Mouse (Mus musculus) megakaryocyte, embryonic 14.5 days (primary cell): ENCODE measurements around the gene Pcgf5. TPM values are rescaled to one million over a fixed set of nuclear protein-coding genes. Genes with fewer than 3 reads are reported as not detected.
A peak's percentile ranks its signal among the peaks of the same experiment; 100 is the strongest.

Experiments used
- H3K27me3 ChIP-seq: replicated peaks from 2 replicates; pipeline ENCODE3; 2012; ENCODE audit warnings: inconsistent platforms
- H3K36me3 ChIP-seq: replicated peaks from 2 replicates; pipeline ENCODE3; 2012; ENCODE audit warnings: low read length, inconsistent platforms, mixed read lengths
- H3K4me1 ChIP-seq: 2 replicates; pipeline ENCODE4 v1.6.1; 2012; ENCODE audit warnings: inconsistent platforms
- H3K4me3 ChIP-seq: replicated peaks from 2 replicates; pipeline ENCODE3; 2012; ENCODE audit warnings: moderate library complexity, mild to moderate bottlenecking, inconsistent platforms
- H3K9me3 ChIP-seq: 2 replicates; pipeline ENCODE4 v1.6.1; 2012; ENCODE audit warnings: inconsistent platforms
- FLI1 ChIP-seq: IDR thresholded peaks from 2 replicates; pipeline ENCODE4 v1.6.1; 2012; ENCODE audit warnings: low read length, inconsistent platforms, mixed read lengths
- GATA1 ChIP-seq: IDR thresholded peaks from 3 replicates; pipeline ENCODE4 v1.6.1; 2012; ENCODE audit warnings: mixed read lengths, low read length, inconsistent platforms, borderline replicate concordance
- polyA plus RNA-seq: library from polyadenylated mRNA; stranded (reverse); fragments of >175 nt; gene quantifications from 2 replicates; pipeline ENCODE4 v1.2.3, GENCODE M21; 2012; ENCODE audit warnings: low replicate concordance; ENCODE audit not compliant: insufficient read depth

Gene Pcgf5
- polyA plus RNA-seq, 1 experiment = 1.6 TPM

GRCm38 (mm10) chr19:36471325-36471724 is 123.2 kb downstream of the Pcgf5 start:
- Histone ChIP-seq H3K36me3 (no peaks in the 10 kb centered on the region), H3K9me3 (no peaks in the 10 kb centered on the region)
- TF ChIP-seq FLI1 = no peak

GRCm38 (mm10) chr19:36476596-36476995 is 128.5 kb downstream of the Pcgf5 start:
- no peaks in the 10 kb centered on the region for H3K9me3 ChIP-seq
- no peaks in the 10 kb centered on the region for H3K36me3 ChIP-seq
- H3K4me3 ChIP-seq = no peak overlapping the region
- TF ChIP-seq GATA1 (no peak), FLI1 (no peak)
- H3K4me1 ChIP-seq = peaks cover 8% of the 10 kb centered on the region
- no peaks in the 10 kb centered on the region for H3K27me3 ChIP-seq

More at GRCm38 (mm10) chr19:36471325-36471724, 123.2 kb downstream of the Pcgf5 start:
- no peak overlapping the region for H3K4me3 ChIP-seq
- H3K4me1 ChIP-seq = peaks cover 7% of the 10 kb centered on the region
- H3K27me3 ChIP-seq = peaks cover 2% of the 10 kb centered on the region

DNA sequence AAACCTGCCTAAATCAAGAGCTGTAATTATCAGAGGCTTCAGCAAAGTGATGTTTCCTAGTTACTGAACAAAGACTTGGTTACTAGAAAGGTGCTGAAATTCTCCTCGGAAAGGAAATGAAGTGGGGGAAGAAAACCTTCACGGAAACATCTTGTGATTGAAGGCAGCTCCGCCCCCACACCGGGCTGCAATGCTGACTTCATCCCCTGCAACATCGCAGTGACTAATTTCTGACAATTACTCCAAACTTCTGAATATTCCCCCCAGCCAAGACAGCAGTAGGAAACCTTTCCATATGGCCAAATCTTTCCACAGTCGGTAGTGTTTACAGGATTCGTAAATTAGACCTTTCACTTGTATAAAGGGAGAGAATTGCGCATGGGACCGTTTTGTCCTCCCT is 129.0 kb downstream of the Pcgf5 start:
- no peaks in the 10 kb centered on the region for H3K9me3 ChIP-seq
- H3K4me1 ChIP-seq = peaks cover 8% of the 10 kb centered on the region
- no peaks in the 10 kb centered on the region for H3K27me3 ChIP-seq
- TF ChIP-seq FLI1 (no peak), GATA1 (no peak)
- H3K4me3 ChIP-seq = no peak overlapping the region
- H3K36me3 ChIP-seq = no peaks in the 10 kb centered on the region

DNA sequence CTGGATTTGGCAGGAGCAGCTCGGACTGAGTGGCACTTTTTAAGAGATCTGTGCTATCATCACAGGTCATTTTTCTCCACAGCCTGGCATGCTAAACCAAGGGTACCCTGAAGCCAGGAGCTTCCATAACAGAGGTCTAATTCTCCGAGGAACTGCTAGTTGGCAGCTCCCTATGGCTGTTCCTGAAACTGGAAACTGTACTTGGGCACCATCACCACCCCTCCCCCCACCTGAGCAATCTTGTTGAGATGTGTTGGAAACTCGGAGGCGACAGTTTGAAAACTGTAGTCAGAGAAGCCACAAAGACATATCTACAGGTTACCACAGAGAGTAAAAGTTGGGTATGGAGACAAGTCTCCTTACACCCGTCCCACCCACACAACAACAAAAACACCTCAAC is 129.6 kb downstream of the Pcgf5 start:
- peak overlapping the region; percentile 38 for H3K4me3 ChIP-seq
- peaks cover 8% of the 10 kb centered on the region for H3K4me1 ChIP-seq
- H3K9me3 ChIP-seq = no peaks in the 10 kb centered on the region
- H3K36me3 ChIP-seq = no peaks in the 10 kb centered on the region
- no peak for TF ChIP-seq FLI1
- TF ChIP-seq GATA1 = no peak
- no peaks in the 10 kb centered on the region for H3K27me3 ChIP-seq

- Histone ChIP-seq H3K4me3 (no peak overlapping the region), H3K9me3 (peaks cover 21% of the 10 kb centered on the region), H3K4me1 (peaks cover 9% of the 10 kb centered on the region), H3K27me3 (peaks cover 4% of the 10 kb centered on the region), H3K36me3 (no peaks in the 10 kb centered on the region)
- TF ChIP-seq FLI1 = no peak
- no peak for TF ChIP-seq GATA1
Measured at GRCm38 (mm10) chr19:36490911-36491310, 142.8 kb downstream of the Pcgf5 start.

GRCm38 (mm10) chr19:36495555-36495954 is 147.4 kb downstream of the Pcgf5 start:
- Histone ChIP-seq H3K9me3 (peaks cover 11% of the 10 kb centered on the region), H3K4me1 (peaks cover 22% of the 10 kb centered on the region)
- TF ChIP-seq FLI1 (no peak), GATA1 (no peak)

DNA sequence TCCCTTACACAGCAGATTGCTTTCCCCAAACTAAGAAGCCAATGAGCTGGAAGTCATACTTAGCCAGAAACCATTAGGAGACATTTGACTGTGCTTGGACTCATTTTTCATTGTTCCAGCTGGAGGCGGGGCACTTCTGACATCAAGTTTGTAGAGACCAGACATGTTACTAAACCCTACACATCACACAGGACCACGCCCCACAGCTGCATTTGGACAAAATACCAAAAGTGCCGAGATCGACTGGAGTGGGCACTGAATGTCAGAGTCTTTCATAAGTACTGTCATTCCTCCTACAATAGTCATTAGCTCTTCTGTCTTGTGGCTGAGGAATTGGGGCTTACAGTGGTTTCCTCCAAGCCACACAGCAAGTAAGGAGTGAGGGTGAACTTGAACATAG is 148.4 kb downstream of the Pcgf5 start:
- no peak for TF ChIP-seq GATA1
- TF ChIP-seq FLI1 = no peak
- peaks cover 7% of the 10 kb centered on the region for H3K9me3 ChIP-seq
- no peak overlapping the region for H3K4me3 ChIP-seq
- peaks cover 9% of the 10 kb centered on the region for H3K27me3 ChIP-seq
- peaks cover 22% of the 10 kb centered on the region for H3K4me1 ChIP-seq
- H3K36me3 ChIP-seq = no peaks in the 10 kb centered on the region

More at GRCm38 (mm10) chr19:36495555-36495954, 147.4 kb downstream of the Pcgf5 start:
- Histone ChIP-seq H3K36me3 (no peaks in the 10 kb centered on the region), H3K4me3 (no peak overlapping the region), H3K27me3 (peaks cover 13% of the 10 kb centered on the region)

GRCm38 (mm10) chr19:36497067-36497466 is 149.0 kb downstream of the Pcgf5 start:
- Histone ChIP-seq H3K36me3 (no peaks in the 10 kb centered on the region), H3K4me1 (peaks cover 22% of the 10 kb centered on the region), H3K9me3 (peaks cover 7% of the 10 kb centered on the region), H3K27me3 (peaks cover 9% of the 10 kb centered on the region), H3K4me3 (no peak overlapping the region)
- no peak for TF ChIP-seq GATA1
- no peak for TF ChIP-seq FLI1

GRCm38 (mm10) chr19:36497744-36498143 is 149.6 kb downstream of the Pcgf5 start:
- H3K27me3 ChIP-seq = peaks cover 9% of the 10 kb centered on the region
- H3K9me3 ChIP-seq = peaks cover 2% of the 10 kb centered on the region
- H3K4me3 ChIP-seq = no peak overlapping the region
- TF ChIP-seq FLI1 = no peak
- no peaks in the 10 kb centered on the region for H3K36me3 ChIP-seq
- H3K4me1 ChIP-seq = peaks cover 22% of the 10 kb centered on the region

DNA sequence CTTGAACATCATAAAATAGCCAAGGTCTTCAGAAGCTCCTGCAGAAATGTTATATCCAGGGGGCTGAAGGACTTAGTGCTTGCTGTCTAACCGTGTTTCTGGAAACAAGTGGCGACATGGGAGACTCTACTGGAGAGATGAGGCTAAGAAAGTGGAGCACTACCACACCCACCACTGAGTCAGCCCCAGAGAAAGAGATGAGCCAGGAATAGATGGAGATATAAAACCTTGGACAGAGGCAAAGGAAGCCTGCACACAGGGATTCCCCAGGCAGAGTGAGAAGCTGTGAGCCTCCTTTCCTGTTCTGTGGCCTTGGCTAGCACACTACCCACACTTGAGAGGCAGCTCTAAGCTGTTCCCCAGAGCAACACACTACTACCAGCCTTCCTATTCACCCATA is 156.6 kb downstream of the Pcgf5 start:
- H3K9me3 ChIP-seq = no peaks in the 10 kb centered on the region
- H3K36me3 ChIP-seq = no peaks in the 10 kb centered on the region
- no peaks in the 10 kb centered on the region for H3K27me3 ChIP-seq
- TF ChIP-seq FLI1 (no peak), GATA1 (no peak)
- no peak overlapping the region for H3K4me3 ChIP-seq
- peaks cover 15% of the 10 kb centered on the region for H3K4me1 ChIP-seq

Other genes starting within 250 kb of the Pcgf5 start
- gene Ankrd1, start 228.2 kb upstream of the Pcgf5 start, polyA plus RNA-seq = not detected in 2 replicates
- gene Hectd2, start 206.3 kb downstream of the Pcgf5 start, polyA plus RNA-seq = 0.37 TPM in 1 of 2 replicates, not detected in the other